Mouse (Mus musculus): Measurements from ENCODE around the gene Psen2.

The Psen2 gene

DNA sequence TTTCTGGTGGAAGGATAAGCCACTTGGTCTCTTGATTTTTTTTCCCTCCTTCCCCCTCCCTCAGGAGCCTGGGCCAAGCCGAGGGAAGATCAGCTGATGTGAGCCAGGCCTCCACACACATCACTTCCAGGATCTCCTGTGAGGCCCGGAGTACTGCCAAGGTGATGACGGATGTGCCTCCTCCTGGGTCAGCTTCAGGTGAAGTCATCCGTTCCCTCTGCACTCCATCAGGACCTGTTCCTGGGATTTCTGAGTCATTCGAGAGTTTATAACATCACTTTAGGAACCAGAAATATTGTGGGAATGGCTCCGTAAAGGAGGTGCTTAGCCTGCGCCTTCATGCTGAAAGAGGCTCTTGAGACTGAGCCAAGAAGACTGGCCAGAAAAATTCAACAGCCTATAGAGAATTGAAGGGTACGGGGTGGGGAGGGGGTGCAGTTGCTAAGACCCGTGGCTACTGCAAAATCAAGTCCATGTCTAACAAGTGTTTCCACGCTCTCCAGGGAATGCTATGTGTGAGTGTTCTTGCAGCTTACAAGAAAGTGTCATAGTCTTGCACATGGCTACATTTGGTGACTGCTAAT, 11.6 kb upstream of the Psen2 start:
- no peak for DNase-seq

DNA sequence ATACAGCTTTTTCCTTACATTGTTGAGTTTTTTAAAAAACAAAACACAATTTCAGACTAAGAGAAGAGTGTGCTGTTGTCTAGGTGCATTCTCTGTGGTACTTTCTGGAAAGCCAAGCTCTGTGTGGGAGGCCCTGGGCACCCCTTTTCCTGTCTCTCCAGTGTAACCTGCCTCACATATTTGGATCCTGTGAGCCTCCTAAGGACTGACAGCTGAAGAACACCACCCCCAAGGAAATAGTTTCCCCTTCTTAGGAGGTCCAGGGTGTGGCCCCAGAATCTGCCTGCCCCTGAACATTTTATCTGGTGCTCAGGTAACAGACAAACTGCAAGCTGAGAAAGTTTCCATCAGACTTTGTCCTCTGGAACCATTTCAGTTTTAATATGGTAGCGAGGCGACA, 5.8 kb upstream of the Psen2 start:
- no peak for DNase-seq

DNA sequence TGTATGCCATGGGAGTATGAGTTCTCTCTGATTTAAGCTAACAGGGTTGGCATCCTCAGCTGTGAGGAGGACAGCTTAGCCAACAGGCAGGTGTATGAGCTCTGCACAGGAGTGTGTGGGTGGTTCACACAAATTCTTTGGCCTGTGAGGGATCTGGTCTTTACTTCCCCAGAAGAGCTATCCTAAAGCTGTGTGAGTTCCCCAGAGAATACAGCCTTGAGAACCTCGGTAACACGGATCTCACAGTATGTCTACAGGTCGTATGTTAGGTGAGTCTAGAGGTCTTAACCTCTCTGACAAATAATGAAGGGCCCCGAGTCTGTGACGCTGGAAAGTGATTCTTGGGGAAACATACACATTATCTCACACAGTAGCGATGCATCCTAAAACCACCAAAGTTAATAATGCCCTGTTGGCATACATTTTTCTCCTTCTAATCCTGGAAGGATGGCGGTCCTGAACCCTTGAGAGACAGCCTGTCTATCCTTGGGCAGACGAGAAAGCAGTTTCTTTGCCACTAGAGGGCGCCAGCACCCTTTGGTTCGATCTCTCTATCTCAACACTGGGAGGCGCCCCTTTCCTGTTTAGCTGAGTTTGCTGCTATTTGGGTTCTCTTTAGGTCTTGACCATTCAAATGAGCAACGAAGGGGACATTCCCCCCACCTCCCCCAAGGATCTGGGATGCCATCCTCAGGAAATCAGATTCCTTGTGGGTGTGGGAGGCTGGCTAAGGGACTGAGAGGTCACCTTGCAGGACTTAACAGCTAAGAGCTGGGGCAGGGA, 5.2 kb upstream of the Psen2 start:
- peak; percentile 94 for DNase-seq

DNA sequence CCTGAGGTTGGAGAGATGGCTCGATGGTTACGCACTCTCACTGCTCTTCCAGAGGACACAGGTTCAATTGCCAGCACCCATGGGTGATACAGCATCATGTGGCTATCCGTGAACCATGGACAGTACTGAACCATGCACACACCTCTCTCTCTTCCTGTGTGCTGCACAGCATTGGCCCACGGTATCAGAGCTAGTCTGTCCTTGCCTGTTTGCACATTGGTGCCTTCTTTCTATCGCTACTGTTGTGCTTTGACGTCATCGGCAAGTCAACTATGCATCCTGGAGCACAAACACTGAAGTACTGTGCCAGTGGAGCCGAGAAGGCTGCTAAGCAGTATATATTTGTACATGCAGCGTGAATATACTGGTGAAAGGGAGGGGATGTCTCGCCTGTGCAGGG, 3.9 kb upstream of the Psen2 start:
- DNase-seq, result no peak

GRCm38 (mm10) chr1:180265399-180265798, 2.2 kb upstream of the Psen2 start:
- no peak for DNase-seq

- no peak for DNase-seq
Measured at GRCm38 (mm10) chr1:180264851-180265250, 1.6 kb upstream of the Psen2 start.

DNA sequence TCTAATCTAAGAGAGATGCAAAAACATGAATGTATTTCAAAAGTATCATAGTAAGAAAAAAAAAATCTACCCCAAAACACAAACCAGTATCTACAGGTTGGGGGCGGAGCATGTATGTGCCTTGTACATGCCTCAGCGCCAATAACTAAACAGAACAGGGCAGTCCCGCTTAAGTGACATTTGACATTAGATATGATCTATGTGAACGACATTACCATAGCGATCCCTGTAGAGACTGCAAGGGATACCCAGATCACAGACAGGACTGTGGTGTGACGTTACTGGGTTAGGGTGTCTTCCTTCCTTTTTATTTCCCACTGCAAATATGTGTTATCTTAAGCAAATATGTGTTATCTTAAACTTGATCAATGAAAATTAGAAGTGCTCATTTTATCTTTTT, 1.2 kb upstream of the Psen2 start:
- no peak for DNase-seq

- DNase-seq, result no peak
Measured at GRCm38 (mm10) chr1:180261857-180262570, 1.2 kb downstream of the Psen2 start.

GRCm38 (mm10) chr1:180261415-180261814, 1.8 kb downstream of the Psen2 start:
- DNase-seq, result no peak

- DNase-seq, result no peak
Measured at GRCm38 (mm10) chr1:180260886-180261285, 2.4 kb downstream of the Psen2 start.

- no peak for DNase-seq
Measured at GRCm38 (mm10) chr1:180259753-180260152, 3.5 kb downstream of the Psen2 start.

DNA sequence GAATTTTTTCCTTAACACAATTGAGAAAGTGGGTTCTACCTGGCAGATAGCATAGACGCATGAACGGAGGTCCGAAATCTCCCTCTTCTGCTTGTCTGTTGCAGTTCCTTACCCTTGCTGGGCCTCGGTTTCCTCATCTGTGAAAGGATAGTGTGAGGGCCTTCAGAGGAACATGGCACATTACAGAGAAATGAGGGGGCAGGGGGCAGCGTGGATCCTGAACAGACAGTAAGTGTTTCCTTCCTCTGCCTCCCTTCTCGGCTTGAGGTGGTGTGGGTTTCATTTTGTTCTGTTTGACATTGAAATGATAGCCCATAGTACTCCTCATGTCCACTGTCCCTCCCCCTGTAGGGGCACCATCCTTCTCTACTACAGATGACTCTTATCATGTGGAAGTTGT, 5.8 kb downstream of the Psen2 start:
- DNase-seq, result no peak

DNA sequence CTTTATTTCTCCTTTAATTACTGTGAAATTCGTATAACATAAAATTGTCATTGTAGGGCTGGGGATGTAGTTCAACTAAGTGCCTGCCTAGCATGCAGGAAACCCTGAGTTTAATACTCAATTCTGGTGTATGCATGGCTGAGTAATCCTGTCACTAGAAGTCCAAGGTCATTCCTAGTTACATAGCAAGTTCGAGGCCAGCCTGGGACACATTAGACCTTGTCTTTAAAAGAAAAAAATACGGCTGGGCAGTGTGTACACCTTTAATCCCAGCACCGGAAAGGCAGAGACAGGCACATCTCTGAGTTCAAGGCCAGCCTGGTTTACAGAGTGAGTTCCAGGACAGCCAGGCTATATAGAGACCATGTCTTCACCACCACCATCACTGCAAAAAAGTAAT, 6.4 kb downstream of the Psen2 start:
- no peak for DNase-seq

DNA sequence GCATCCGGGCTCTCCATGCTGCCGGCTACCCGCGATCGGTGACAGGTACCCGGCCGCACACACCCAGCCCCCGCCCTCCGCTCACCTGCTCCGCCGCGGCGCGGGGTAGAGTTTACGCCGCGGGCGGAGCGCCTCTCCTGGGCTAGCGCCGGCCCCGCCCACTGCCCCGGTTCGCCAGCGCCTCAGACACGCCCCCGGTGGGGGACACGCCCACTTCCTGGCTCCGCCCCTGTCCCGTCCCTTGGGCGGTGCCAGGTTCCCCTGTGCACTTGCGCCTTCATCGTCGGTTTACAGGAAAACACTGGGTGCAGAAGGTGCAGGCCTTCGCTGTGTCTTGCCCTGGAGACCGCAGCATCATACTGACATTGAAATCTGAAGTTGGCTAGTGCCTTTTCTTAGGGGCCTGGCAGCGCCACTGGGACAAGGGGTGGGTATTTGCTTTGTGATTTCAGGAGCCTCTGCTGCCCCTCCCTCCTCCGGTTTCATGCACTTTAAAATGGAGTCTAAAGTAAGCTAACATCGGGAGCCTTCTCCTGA, 7.0 kb downstream of the Psen2 start:
- peak; percentile 96 for DNase-seq

DNA sequence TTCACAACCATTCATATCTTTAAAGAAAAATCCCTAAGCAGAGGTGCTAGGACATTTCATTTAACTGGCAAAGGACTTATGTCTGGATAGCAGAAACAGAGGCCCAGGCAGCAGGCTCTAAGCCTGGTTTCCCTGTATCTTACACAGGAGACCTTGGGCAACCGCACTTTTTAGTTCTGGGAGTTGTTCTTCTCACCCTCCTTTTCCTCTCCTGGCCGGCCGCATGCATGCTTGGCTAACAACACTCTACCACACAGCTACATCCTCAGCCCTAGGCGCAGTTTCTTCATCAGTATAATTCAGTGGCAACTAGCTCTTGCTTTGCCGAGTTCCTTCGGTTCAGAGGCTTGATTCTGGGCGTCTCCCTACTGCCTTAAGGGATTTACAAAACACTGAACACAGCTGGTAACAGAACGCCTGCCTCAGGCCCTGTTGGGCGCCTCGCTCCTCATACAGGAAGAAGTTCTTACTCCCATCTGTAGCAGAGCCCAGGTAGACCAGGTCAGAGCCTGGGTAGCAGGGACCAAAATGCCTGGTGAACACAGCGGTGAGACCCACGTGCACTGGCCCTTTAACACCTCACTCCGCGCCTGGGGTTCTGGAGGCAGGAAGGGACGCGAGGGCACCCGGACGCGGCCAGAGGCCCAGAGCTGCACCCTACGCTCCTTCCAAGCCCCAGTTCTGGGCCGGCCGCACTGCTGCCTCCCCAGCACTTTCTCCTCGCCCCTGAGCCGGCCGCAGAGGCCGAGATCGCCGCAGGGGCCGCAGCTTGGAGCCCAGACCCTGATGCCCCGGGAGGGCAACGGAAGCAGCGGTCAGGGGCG, 7.7 kb downstream of the Psen2 start:
- peak; percentile 26 for DNase-seq

- no peak for DNase-seq
Measured at GRCm38 (mm10) chr1:180254316-180254715, 8.9 kb downstream of the Psen2 start.

DNA sequence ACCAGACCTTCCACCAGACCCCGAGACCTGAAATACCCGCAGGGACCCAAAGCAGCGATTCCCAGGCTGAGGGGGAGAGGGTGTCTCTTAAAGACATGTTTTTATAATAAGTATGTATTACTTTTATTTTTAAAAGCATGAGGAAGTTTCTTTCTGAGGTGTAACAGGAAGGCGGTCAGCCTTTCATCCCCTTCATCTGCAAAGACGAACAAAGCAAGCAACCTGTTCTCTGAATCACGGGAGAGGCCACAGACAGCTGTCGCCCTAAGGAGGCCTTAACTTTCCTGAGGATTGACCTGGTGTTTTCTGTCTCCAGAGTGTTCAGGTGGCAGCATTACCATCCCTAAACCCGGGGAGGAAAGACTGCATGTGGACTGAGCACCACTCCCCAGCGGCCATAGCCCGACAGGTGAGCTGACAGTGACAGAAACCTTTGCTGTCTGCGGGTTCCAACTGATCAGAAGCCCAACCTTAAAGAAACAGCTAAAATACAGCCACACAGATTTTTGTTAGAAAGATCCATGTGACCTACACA, 10.5 kb downstream of the Psen2 start:
- no peak for DNase-seq

DNA sequence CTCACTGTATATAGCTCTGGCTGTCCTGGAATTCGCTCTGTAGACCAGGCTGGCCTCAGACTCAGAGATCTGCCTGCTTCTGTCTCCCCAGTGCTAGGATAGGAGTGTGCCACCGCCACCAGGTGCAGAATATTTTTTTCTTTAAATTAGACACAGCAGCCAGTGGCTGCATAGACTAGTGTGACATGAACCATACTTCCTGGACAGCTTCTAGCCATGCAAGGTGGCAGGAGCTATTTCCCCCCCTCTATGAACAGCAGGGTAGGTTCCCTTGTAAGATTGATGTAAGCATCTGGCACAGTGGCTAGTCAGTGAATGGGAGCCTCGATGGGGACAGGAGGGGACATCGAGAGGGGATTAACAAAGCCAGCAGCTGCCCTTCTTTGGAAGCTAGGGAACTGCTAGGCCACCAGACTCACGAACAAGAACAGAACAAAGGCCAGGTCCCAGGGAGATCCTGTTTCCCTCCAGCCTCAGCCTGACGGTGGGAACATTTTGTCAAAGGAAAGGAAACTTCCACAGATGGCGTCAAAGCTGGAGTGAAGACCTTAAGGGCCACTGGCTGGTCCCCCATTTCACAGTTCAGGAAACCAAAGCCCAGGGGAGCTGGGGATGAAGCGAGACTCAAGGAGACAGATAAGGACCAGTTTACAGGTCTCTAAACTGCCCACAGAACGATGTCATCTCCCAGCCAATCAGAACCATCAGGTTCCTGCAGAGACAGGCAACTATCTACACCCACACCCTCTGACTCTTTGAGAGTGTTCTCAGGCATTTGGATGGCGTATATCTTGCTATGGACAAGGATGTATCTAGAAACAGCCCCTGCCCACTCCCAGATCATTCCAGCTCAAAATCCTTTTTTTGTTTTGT, 11.8 kb downstream of the Psen2 start:
- DNase-seq, result no peak

GRCm38 (mm10) chr1:180250441-180250830, 12.8 kb downstream of the Psen2 start:
- no peak for DNase-seq

DNA sequence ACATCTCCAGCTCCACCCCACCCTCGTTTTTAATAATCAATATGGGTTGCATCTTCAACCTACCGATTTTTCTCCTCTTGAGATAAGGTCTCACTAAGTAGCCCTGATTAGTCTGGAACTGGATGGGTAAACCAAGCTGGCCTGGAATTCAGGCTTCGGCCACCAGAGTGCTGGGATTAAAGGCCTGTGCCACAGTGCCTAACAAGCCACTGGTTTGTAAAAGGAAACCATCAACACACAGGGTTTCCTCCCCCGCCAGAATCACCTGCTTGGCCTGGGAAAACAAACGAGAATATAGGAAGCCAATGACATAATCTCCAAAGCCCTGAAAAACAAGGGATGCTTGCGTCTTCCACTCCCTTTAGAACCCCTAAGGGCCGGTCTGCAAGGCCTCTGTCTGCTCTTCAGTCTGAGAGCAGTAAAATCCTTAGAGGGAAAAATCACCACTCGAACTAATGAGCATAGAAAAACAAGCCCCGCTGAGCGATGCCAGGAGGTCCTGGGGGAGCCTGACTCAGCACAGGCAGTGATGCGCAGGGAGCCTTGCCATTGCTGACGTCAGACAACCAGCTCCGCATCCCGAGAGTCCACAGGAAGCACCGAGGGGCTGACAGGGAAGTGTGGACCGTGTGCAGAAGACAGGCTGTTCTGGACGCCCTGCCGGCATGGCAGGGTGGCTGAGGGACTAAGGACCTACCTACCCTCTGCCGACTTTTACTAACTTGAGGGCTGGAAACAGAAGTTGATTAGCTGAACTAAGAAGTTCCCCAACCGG, 13.4 kb downstream of the Psen2 start:
- peak; percentile 53 for DNase-seq

- no peak for DNase-seq
Measured at GRCm38 (mm10) chr1:180248593-180249146, 14.6 kb downstream of the Psen2 start.
